Mouse (Mus musculus) embryonic facial prominence, embryonic 15.5 days (tissue): ENCODE results near the gene Xpc. TPM values are rescaled to one million over a fixed set of nuclear protein-coding genes. Genes with fewer than 3 reads are reported as not detected.

Experiments used
- ATAC-seq: fragments of 200-750 bp; cut with Nextera tagmentation; 2 replicates; pipeline ENCODE4 v1.8.0; 2017; ENCODE audit warnings: low read depth, moderate TSS enrichment; ENCODE audit not compliant: insufficient number of reproducible peaks, low FRiP score, low TSS enrichment
- H3K27ac ChIP-seq: fragments of 300-500 bp; sonication (generic); replicated peaks from 2 replicates; pipeline ENCODE4 v1.5.1; 2015; ENCODE audit warnings: mild to moderate bottlenecking, inconsistent platforms
- H3K27me3 ChIP-seq: fragments of 300-500 bp; sonication (generic); 2 replicates; pipeline ENCODE4 v1.6.1; 2015; ENCODE audit warnings: inconsistent platforms
- H3K36me3 ChIP-seq: fragments of 300-500 bp; sonication (generic); 2 replicates; pipeline ENCODE4 v1.6.1; 2015; ENCODE audit warnings: mild to moderate bottlenecking, inconsistent platforms
- H3K4me1 ChIP-seq: fragments of 300-500 bp; sonication (generic); 2 replicates; pipeline ENCODE4 v1.6.1; 2015; ENCODE audit warnings: inconsistent platforms
- H3K4me2 ChIP-seq: fragments of 300-500 bp; sonication (generic); replicated peaks from 2 replicates; pipeline ENCODE4 v1.6.1; 2015; ENCODE audit warnings: mild to moderate bottlenecking, inconsistent platforms
- H3K4me3 ChIP-seq: fragments of 300-500 bp; sonication (generic); replicated peaks from 2 replicates; pipeline ENCODE4 v1.5.1; 2015; ENCODE audit warnings: mild to moderate bottlenecking, inconsistent platforms
- H3K9ac ChIP-seq: fragments of 300-500 bp; sonication (generic); 2 replicates; pipeline ENCODE4 v1.6.1; 2015; ENCODE audit warnings: inconsistent platforms
- H3K9me3 ChIP-seq: fragments of 300-500 bp; sonication (generic); replicated peaks from 2 replicates; pipeline ENCODE4 v1.6.1; 2016; ENCODE audit warnings: inconsistent platforms
- WGBS: fragments of 180-500 bp; shearing (Covaris S2); methylation state at CpG from one replicate; pipeline ENCODE4 v1.1.7; 2015; 5-methylcytosine and 5-hydroxymethylcytosine counted together
- polyA plus RNA-seq: library from polyadenylated mRNA; unstranded; fragments of >200 nt; fragmentation: Nextera tagmentation; extraction: Ambion mirVana; gene quantifications from 2 replicates; pipeline ENCODE4 v1.2.1, GENCODE M21; 2015

Xpc gene
- polyA plus RNA-seq, 1 experiment from 2014 or later, result 19.7 TPM

DNA sequence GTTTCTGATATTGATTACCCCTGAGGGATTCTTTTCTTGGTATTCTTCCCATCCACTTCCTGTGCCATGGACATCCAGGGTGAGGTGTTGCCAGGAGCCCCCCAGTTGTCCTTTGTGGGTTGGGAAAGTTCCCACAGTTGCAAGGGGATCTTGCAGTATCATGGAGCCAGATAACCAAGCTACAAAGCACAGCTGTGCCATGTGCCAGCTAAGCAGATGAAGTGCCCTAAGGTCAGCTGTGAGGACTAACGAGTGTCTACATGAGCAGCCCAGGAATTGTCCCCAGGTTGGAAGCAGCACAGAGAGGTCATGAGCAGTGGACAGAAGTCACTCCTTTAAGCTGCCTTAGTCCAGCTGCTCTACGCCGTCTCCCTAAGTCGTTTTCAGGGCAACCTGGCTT is 9.9 kb upstream of the Xpc start:
- WGBS, result 76% methylated on average over 4 of the region's 4 CpGs
- H3K36me3 ChIP-seq, result peaks cover 41% of the 10 kb centered on the region
- peak overlapping the region; percentile 34; the same call in 1 of the 2 replicates for H3K27ac ChIP-seq
- H3K4me1 ChIP-seq, result 0 out of 2 replicates have a peak, but pooled peaks cover 18% of the 10 kb centered on the region
- H3K4me3 ChIP-seq, result no peak overlapping the region
- ATAC-seq, result no peak
- H3K9me3 ChIP-seq, result no peaks in the 10 kb centered on the region
- H3K4me2 ChIP-seq, result no peak overlapping the region
- H3K9ac ChIP-seq, result no peak overlapping the region
- no peaks in the 10 kb centered on the region for H3K27me3 ChIP-seq

GRCm38 (mm10) chr6:91522816-91523215 is 7.1 kb upstream of the Xpc start:
- no peaks in the 10 kb centered on the region for H3K27me3 ChIP-seq
- no peak overlapping the region for H3K4me2 ChIP-seq
- H3K4me3 ChIP-seq, result no peak overlapping the region
- no peaks in the 10 kb centered on the region for H3K9me3 ChIP-seq
- no peak overlapping the region for H3K9ac ChIP-seq
- 93% methylated on average over 5 of the region's 5 CpGs for WGBS
- H3K4me1 ChIP-seq, result 0 out of 2 replicates have a peak, but pooled peaks cover 18% of the 10 kb centered on the region
- H3K27ac ChIP-seq, result no peak overlapping the region
- no peak for ATAC-seq
- peaks cover 67% of the 10 kb centered on the region for H3K36me3 ChIP-seq

GRCm38 (mm10) chr6:91518454-91519020 is 2.8 kb upstream of the Xpc start:
- Histone ChIP-seq H3K27me3 (no peaks in the 10 kb centered on the region), H3K4me1 (peaks cover 25% of the 10 kb centered on the region), H3K9ac (no peak overlapping the region), H3K4me2 (no peak overlapping the region), H3K27ac (no peak overlapping the region), H3K4me3 (no peak overlapping the region), H3K9me3 (no peaks in the 10 kb centered on the region), H3K36me3 (peaks cover 60% of the 10 kb centered on the region)
- ATAC-seq, result no peak
- WGBS, result 91% methylated on average over 7 of the region's 7 CpGs

DNA sequence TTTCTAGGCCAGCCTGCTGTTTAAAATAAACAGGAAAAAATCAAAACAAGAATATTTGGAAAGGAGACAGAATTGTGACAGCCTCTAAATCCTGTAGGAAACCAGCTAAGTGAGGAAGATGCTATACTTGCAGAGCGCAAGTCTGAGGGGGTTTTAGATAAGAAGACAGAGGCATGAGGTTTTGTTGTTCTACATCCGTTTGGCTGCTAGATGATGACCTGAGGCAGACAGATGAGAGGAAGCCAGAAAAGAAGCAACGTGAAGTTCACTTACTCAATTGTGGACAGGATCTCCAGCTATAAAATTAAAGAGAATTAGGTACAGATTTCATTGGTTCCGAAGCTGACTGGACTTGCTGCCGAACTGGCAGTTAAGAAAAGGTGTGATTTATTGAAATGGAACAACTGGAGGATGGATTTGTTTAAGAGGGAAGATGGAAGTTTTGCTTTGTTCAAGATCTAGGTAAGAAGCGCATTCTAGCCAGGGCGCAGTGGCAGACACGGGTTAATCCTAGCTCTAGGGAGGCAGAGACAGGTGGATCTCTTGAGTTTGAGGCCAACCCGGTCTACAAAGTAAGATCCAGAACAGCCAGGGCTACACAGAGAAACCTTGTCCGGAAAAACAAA is 838 bp downstream of the Xpc start:
- whole genome bisulfite sequencing, result 26% methylated on average over 10 of the region's 10 CpGs
- H3K9me3 ChIP-seq, result no peaks in the 10 kb centered on the region

DNA sequence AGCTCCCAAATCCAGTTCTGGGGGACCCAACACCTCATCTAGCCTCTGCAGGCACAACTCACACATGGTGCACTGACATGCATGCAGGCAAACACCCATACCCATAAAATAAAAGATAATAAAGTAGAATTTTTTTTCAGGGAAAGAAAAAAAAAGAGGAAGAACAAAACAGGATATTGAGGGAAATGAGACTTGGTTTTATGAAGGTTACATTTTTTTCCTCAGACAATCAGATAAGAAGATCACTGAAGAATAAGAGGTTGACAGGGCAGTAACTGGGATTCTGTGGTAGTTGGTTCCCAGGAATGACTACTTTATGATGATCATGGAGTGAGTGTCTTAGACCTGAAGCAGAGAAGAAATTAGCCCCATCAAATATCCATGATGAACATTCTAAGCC is 1.6 kb downstream of the Xpc start:
- H3K4me3 ChIP-seq, result no peak overlapping the region
- H3K27ac ChIP-seq, result no peak overlapping the region
- no peak overlapping the region for H3K9ac ChIP-seq
- no peak for ATAC-seq
- H3K4me1 ChIP-seq, result peaks cover 25% of the 10 kb centered on the region
- H3K36me3 ChIP-seq, result peaks cover 22% of the 10 kb centered on the region; the same call in 1 of the 2 replicates
- H3K4me2 ChIP-seq, result no peak overlapping the region
- H3K27me3 ChIP-seq, result no peaks in the 10 kb centered on the region
- H3K9me3 ChIP-seq, result no peaks in the 10 kb centered on the region

More for the DNA sequence above, 838 bp downstream of the Xpc start:
- Histone ChIP-seq H3K4me3 (peak overlapping the region; percentile 84), H3K4me1 (peaks cover 25% of the 10 kb centered on the region), H3K27ac (no peak overlapping the region), H3K36me3 (peaks cover 28% of the 10 kb centered on the region), H3K9ac (peak overlapping the region; percentile 93), H3K4me2 (peak overlapping the region; percentile 74), H3K27me3 (no peaks in the 10 kb centered on the region)
- no peak for ATAC-seq

- Histone ChIP-seq H3K36me3 (peaks cover 41% of the 10 kb centered on the region), H3K27me3 (no peaks in the 10 kb centered on the region), H3K4me1 (peaks cover 13% of the 10 kb centered on the region), H3K4me2 (no peak overlapping the region), H3K4me3 (no peak overlapping the region), H3K9me3 (no peaks in the 10 kb centered on the region), H3K9ac (no peak overlapping the region), H3K27ac (no peak overlapping the region)
- 73% methylated on average over 10 of the region's 10 CpGs for WGBS
- no peak for ATAC-seq
Observed at GRCm38 (mm10) chr6:91510211-91510610, 5.5 kb downstream of the Xpc start.

DNA sequence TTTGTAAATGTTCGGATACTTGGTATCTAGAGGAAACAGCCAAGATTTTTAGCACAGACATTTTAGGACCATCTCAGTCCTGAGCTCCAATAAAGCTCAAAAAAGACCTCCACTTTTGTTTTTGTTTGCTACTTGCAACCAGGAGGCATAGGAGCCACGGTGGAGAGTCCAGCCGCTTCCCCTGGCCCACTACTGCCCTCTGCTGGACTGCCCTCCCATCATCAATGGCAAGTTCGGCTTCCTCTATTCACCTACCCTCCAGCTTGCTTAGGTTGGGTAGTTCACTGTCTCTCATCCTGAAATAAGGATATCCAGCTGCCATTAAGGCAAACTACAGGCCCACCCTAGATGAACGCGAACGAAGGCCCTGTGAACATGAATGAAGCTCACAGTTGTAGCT is 6.4 kb downstream of the Xpc start:
- Histone ChIP-seq H3K4me2 (no peak overlapping the region), H3K4me1 (peaks cover 5% of the 10 kb centered on the region; the same call in 1 of the 2 replicates), H3K4me3 (no peak overlapping the region), H3K27ac (no peak overlapping the region), H3K36me3 (peaks cover 50% of the 10 kb centered on the region), H3K9ac (no peak overlapping the region), H3K27me3 (no peaks in the 10 kb centered on the region), H3K9me3 (no peaks in the 10 kb centered on the region)
- ATAC-seq, result no peak
- WGBS, result 39% methylated on average over 7 of the region's 7 CpGs

DNA sequence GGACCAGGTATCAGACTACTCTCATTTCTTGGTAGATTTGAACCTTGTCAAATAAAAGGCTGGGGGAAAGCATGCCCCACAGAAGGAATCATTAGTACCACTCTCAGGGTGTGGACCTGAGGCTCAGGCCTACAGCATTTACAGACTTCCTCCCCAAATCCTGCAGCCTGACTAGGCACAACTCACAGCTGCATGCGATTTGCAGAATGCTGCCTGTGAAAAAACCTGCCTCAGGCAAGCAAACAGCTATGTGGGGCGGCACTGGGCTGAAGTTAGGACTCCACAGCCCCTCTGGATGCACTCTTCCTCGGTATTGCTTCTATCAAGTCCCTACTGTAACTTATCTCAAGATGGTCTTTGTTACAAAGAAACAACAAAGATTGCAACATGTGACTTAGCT is 7.6 kb downstream of the Xpc start:
- no peak overlapping the region for H3K9ac ChIP-seq
- H3K27ac ChIP-seq, result 0 out of 2 replicates have a peak overlapping the region, but pooled peaks have one; percentile 17
- WGBS, result 45% methylated on average over 3 of the region's 3 CpGs
- no peaks in the 10 kb centered on the region for H3K4me1 ChIP-seq
- no peak for ATAC-seq
- H3K27me3 ChIP-seq, result no peaks in the 10 kb centered on the region
- H3K4me3 ChIP-seq, result no peak overlapping the region
- no peaks in the 10 kb centered on the region for H3K9me3 ChIP-seq
- peaks cover 63% of the 10 kb centered on the region for H3K36me3 ChIP-seq
- H3K4me2 ChIP-seq, result no peak overlapping the region

DNA sequence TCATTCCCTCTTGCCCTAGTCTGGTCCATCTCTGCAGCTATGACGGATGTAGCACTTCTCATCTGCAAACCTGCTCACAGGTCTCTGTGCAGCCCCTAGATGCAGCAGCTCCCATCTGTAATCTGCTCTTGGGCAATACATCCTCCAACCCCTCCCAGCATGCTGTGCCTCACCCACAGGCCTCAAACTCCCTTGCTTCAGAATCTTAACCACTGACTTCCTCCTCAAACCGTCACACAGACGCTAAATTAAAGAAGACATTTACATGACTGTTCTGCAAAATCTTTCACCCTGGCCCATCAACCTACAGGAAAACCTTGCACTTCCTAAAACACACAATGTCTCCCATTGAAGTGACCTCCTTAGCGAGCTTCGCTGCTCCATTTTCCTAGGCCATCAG is 9.7 kb downstream of the Xpc start:
- no peak for ATAC-seq
- no peaks in the 10 kb centered on the region for H3K27me3 ChIP-seq
- H3K9me3 ChIP-seq, result no peaks in the 10 kb centered on the region
- H3K4me2 ChIP-seq, result no peak overlapping the region
- no peaks in the 10 kb centered on the region for H3K4me1 ChIP-seq
- WGBS, result 85% methylated on average over 5 of the region's 5 CpGs
- H3K27ac ChIP-seq, result no peak overlapping the region
- peaks cover 81% of the 10 kb centered on the region for H3K36me3 ChIP-seq
- no peak overlapping the region for H3K4me3 ChIP-seq
- no peak overlapping the region for H3K9ac ChIP-seq

GRCm38 (mm10) chr6:91503302-91503701 is 12.4 kb downstream of the Xpc start:
- no peak overlapping the region for H3K27ac ChIP-seq
- no peak for ATAC-seq
- WGBS, result 73% methylated on average over 1 of the region's 1 CpGs
- H3K4me3 ChIP-seq, result no peak overlapping the region
- peaks cover 95% of the 10 kb centered on the region for H3K36me3 ChIP-seq
- no peak overlapping the region for H3K4me2 ChIP-seq
- no peaks in the 10 kb centered on the region for H3K4me1 ChIP-seq
- no peak overlapping the region for H3K9ac ChIP-seq
- H3K27me3 ChIP-seq, result no peaks in the 10 kb centered on the region
- H3K9me3 ChIP-seq, result no peaks in the 10 kb centered on the region

GRCm38 (mm10) chr6:91494526-91494925 is 21.2 kb downstream of the Xpc start:
- Histone ChIP-seq H3K27me3 (no peaks in the 10 kb centered on the region), H3K4me3 (no peak overlapping the region), H3K4me2 (no peak overlapping the region), H3K4me1 (no peaks in the 10 kb centered on the region), H3K27ac (no peak overlapping the region), H3K9ac (no peak overlapping the region), H3K9me3 (no peaks in the 10 kb centered on the region), H3K36me3 (peaks cover 85% of the 10 kb centered on the region)
- ATAC-seq, result no peak
- 86% methylated on average over 8 of the region's 8 CpGs for WGBS

GRCm38 (mm10) chr6:91493053-91493452 is 22.6 kb downstream of the Xpc start:
- Histone ChIP-seq H3K9me3 (no peaks in the 10 kb centered on the region), H3K4me2 (no peak overlapping the region), H3K27me3 (no peaks in the 10 kb centered on the region), H3K36me3 (peaks cover 81% of the 10 kb centered on the region), H3K9ac (no peak overlapping the region), H3K4me1 (no peaks in the 10 kb centered on the region), H3K4me3 (no peak overlapping the region), H3K27ac (no peak overlapping the region)
- 83% methylated on average over 10 of the region's 10 CpGs for WGBS
- ATAC-seq, result no peak
